Mouse (Mus musculus): ENCODE measurements around the gene Nudt19.
"Not testable (repeated sequence)": the region's sequence is repeated elsewhere in the genome, so short reads cannot be mapped to it uniquely, and the experiment has no call there.

Gene Nudt19

DNA sequence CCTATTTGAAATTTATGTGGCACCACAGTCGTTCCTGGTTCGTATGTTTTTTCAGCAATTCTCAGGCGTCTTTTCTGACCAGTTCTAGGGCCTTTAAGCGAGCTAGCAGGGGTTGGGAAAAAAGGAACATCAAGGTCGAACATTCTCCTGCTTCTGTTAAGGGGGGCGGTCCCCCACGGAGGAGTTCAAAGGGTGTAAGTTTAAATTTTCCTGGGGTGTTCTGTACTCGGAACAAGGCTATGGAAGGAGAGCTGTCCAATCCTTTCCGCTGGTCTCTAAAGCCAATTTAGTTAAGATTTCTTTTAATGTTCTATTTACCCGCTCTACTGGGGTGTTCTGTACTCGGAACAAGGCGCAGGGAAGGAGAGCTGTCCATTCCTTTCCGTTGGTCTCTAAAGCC lies 9.9 kb upstream of the Nudt19 start:
- DNase-seq (ENCODE audit: extremely low read depth, low read depth): not testable (repeated sequence)

DNA sequence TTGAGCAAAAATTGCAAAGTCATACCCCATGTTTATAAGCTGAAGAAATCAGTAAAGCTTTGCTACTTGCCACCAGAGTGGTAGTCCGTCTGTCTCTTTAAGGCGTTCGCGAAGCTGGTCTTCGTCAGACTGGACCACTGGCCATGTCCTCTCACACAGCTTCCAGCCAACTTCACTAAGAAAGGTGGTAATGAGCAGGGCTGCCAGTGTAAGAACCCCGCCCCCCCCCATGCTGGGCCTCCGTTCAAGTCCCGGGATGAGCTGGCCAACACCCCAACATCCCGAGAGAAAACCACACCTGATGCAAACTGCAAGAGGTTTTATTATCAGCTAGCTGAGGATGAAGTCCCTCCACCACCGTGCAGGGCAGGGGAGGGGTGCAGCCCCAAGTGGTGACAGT lies 8.8 kb upstream of the Nudt19 start:
- not testable (repeated sequence) for DNase-seq (ENCODE audit: extremely low read depth, low read depth)

DNA sequence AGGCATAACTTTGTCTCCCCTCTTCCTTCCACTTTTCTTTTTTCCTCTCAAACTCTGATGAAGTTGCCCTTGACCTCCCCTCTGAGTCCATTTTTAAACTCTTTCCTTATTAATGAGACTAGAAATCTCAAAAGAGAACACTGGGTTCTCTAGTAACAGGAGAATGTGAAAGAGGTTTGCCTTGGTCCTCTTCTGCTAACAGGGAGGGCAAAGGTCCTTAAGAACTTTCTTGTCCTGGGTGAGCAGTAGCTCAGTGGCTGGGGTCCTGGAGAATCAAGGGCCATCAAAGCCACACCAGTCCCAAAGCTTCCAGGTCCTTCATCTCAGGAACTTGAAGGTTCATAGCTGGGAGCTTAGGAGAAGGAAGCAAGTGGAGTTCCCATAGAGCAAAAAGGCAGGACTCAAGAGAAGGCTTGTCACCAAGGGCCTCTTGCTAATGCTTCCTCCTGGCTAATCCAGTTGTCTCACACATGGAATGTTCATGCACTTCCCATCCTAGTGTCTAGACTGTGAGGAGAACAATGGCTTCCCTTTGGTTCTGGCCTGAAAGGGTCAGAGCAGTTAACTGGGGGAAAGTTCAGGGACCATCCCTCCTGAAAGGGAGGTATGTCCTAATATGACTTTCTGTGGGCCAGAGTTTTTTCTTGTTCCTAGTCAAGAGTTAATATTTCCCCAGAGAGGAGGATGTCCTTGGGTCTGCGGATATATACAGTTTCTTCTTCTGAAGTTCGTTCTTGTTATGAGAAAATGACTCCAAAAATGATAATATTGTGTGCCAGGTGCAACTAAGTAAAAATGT lies 8.2 kb upstream of the Nudt19 start:
- DNase-seq (ENCODE audit: extremely low read depth, low read depth): no peak

DNA sequence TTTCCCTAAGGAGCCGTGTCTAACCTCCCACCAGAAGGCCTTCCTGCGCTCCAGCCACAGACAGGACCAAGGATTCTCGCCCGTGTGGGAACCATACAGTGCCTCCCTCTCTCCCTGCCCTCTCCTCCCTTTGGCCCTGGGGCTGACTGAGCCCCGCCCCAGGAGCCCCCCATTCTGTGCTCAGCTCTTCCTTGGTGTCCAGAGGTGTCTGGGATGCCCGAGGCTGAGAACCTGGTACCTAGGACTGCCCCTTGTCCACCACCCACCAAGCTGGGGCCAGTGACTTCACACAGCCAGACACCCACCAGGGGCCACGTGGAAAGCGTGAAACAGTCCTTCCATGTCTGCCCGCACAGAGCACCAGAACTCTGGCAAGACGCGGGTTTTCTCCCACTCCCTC lies 7.0 kb upstream of the Nudt19 start:
- DNase-seq (ENCODE audit: extremely low read depth, low read depth): no peak

DNA sequence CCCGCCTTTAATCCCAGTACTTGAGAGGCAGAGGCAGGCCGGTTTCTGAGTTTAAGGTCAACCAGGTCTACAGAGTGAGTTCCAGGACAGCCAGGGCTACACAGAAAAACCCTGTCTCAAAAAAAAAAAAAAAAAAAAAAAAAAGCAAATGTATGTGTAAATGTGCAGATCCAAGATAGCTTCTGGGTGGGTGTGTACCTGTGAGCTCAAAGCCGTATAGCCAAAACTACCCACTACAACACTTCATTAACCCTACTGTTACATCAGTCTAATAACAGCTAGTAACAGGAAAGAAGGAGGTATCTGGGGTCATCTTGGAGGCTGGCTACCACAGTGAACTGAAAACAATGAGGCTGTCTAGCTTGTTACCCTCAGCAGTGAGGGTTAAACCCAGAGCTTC lies 3.7 kb upstream of the Nudt19 start:
- DNase-seq (ENCODE audit: extremely low read depth, low read depth): no peak

DNA sequence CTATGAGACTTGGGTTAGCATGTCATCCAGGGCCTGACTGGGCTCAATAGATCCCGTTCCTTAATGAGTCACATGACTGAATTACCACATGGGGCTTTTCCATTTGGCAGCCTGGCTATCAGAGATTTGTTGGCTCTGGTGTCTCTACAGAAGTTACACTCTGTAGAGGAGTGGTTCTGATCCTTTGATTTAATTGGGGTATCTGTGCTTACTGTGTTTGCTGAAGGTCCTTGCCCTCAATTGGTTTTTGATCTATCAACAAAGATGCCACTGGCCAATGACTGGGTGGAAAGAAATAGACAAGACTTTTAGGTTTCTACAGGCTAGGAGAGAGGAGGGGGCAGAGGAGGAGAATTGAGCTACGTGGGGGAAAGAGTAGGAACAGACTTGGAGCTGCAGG lies 2.6 kb upstream of the Nudt19 start:
- DNase-seq (ENCODE audit: extremely low read depth, low read depth): no peak

DNA sequence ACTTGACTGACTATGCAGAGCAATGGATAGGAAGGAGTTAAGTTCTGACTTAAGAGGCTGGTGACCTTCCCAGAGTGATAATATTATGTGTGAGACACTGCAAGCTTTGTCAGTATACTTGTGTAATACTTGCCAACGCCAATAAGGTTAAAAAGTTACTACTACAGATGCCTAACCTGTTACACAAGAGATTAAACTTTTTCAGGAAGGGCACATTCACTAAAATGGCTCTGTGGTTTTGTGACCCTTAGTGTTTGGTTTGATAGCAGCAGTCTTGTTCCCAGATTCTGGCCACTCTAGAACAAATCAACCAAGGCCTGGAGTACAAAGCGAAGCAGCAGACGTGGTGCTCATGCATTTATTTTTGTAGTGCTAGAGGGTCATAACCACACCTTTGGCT lies 1.5 kb upstream of the Nudt19 start:
- DNase-seq (ENCODE audit: extremely low read depth, low read depth): peak; percentile 87

DNA sequence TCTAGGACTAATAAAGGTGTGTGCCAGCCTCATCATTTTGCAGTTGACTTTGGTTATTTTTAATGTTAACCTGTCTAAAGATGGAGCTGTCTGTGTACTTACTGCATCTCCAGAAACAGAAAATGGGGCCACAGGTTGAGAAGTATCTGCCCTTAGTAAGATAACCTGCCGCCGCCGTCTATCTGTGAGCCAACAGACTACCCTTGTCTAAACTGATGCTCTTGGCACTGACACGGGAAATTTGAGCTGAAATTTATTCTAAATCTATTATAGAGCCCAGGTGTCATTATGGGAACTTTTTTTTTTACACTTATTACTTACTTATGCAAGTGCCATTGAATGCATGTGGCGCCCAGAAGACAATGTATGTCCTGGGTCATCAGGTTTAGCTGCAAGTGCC lies 801 bp upstream of the Nudt19 start:
- no peak for DNase-seq (ENCODE audit: extremely low read depth, low read depth)

DNA sequence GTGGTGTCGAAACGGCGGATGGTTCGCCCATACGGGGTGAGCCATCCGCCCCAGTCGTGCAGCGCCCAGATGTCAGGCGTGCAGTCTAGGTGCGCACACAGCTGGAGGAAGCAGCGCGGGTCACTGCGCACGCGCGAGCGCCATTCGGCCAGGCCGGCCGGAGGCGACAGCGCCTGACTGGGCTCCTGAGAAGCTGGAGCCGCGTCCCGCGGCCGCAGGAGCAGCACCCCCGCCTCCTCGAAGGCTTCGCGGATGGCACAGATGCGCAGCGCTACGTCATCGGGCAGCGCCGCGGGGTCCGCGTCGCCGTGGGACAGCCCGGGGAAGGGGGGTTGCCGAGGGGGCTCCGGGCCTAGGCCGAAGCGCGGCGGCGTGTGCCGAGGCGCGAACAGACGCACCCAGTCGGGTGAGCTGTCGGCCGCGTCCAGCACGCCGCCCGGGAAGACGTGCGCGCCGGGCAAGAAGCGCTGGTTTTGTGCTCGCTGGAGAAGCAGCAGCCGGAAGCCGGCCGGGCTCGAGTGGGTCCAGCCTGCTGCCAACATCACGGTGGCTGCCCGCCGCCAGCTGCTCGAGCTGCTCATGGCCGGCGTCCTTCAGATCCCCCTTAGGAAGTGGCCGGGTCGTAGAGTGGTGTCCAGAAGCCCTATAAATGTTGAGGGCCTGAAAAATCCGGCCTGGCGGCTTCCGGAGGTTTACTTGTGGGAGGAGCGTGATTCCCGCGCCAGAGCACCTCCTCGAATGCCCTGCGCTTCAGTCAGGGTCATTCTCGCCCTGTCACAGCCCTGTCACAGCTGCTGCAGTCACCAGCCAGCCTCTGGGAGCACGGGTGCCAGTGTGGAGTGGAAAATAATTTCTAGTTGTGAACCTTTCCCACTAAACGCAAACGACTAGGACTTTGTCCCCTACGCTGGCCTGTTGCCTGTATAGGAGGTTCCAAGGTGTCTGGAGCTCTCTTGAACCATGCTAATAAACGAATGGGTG lies 590 bp downstream of the Nudt19 start:
- DNase-seq (ENCODE audit: extremely low read depth, low read depth): peak; percentile 64

DNA sequence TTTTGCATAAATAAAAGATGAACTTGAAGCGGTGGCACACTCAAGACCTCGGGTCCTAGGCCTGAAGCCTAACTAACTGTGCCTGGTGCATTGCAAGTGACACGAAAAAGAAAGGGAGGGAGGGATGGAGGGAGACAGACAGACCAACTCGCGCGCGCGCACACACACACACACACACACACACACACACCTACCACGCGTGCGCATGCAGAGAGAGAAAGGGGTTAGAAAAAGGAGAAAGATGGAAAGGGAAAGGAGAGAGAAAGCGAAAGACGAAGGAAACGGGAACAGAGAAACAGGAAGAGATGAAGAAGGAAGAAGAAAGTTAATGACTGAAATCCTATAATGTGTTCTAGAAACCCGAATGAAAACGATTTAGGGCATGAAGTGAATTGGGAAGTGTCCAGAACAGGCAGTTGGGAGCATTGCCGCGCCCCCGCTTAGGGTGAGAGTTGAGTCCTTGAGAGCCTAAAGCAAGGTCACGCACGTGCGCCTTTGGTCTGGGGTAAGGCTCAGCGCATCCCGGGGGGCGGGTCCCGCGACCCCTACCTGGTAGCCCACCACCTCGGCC lies 1.4 kb downstream of the Nudt19 start:
- no peak for DNase-seq (ENCODE audit: extremely low read depth, low read depth)

DNA sequence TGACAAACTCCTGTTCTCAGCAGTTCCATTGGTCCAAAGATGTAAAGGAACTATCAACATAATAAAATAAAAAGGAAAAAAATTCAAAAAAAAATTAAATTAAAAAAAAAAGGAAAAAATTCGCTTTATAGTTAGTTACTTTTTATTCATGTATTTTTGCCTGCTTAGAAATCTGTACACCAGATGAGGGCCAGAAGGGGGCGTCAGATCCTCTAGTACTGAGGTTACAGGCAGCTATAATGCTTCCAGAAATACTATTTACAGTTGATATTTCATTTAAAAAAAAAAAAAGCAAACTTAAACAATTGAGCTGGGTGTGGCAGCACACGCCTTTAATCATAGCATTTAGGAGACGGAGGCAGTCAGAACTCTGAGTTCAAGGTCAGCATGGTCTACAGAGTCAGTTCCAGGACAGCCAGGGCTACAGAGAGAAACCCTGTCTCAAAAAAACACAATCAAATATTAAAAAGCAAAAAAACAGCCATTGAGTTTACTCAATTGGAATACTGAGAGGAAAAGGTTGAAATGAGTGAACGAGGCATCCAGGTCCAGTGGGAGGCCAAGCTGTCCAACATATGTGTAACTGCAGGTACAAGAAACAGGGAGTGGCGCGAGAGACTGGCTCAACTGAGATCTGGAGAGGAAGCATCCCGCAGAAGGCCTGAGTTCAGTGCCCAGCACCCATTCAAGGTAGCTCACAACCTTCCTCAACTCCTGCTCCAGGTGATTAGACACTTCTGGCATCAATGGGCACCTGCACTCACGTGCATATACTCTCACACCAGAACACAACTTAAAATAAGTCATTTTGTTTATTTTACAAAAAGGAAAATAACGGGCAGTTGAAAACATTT lies 2.1 kb downstream of the Nudt19 start:
- peak; percentile 47 for DNase-seq (ENCODE audit: extremely low read depth, low read depth)

DNA sequence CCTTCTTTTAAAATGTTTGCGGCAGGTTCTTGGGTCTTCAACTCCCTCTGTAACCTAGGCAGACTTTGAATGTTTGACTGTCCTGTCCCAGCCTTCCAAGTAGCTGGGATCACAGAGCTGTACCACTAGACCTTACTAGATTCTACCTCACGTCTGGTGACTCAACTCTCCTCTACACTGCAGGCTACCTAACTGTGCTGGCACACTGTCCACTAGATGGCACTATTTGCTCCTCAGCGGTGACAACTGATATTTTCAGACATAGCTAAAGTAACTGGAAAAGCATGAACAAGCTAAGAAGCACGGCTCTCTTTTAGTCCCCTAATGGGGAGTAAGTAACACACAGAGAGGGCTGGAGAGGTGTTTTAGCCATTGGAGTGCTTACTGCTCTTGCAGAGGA lies 10.2 kb downstream of the Nudt19 start:
- DNase-seq (ENCODE audit: extremely low read depth, low read depth): peak; percentile 46

DNA sequence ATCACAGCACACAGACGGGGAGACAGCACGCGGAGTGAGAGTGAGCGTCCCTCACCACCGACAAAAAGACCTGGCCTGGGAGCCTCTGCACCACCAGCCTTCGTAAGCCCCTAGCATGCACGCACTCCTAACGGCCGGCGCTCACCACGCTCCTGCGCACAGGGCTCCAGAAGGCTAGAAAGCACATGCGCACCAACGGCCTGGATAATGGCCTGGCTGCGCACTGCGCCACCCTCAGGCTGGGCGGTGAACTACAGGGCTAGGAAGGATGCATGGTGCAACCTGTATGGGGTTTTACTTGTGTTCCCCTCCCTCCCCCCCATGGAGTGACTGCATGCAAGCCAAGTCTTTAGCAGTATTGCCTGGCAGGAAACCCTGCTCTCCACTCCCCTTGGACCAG lies 18.5 kb downstream of the Nudt19 start, which contains the start of gene Tdrd12:
Gene Tdrd12, minus strand, starts transcription at position 184 of the 400 bp plus-strand sequence.
- no peak for DNase-seq (ENCODE audit: extremely low read depth, low read depth)

DNA sequence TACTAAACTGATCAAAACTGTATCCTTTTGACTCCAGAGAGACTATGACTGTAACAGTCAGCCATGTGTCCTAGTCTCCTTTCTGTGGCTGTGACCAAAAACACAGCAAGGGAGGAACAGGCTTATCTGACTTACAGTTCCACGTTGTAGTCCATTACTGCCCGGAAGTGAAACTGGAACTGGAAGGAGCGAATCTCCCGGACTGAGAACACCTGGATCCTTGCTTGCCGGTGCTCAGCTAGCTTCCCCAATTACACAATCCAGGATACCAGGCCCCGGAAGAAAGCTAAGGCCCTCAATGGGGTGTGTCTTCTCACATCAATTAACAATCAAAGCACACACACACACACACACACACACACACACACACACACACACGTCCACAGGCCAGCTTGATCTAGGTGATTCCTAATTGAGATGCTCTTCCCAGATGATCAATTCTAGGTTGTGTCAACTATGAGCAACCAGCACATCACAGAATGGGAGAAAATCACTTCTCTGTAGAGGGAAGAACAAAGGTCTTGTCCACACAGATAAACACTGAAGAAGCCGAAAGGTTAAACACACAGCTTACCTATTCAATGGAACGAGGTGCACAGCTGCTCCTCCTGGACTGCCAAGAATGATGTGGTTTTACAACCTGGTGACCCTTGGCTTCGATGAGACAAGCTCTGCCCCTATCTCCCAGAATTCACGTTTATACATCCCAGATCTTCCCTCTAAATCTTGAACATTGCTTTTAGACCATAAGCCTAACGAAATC lies 20.2 kb downstream of the Nudt19 start:
- DNase-seq (ENCODE audit: extremely low read depth, low read depth): no peak

DNA sequence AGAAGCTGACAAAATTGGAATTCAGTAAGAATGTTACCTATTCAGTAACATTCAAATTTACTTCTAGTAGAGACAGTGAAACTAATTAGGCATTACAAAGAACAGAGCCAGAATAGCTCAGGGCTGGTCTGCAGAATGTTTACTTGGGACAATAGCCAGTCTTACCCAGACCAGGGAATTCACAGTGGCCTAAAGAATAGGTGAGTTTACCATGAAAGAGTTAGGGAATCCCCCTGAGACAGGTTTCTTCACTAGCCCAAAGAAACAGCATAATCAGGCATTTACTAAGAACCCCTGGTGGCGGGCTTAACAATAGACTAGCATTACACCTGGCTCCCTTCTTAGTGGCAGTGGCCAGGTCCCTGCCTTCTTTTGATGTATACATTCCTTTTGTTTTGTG lies 25.6 kb downstream of the Nudt19 start:
- DNase-seq (ENCODE audit: extremely low read depth, low read depth): not testable (repeated sequence)

DNA sequence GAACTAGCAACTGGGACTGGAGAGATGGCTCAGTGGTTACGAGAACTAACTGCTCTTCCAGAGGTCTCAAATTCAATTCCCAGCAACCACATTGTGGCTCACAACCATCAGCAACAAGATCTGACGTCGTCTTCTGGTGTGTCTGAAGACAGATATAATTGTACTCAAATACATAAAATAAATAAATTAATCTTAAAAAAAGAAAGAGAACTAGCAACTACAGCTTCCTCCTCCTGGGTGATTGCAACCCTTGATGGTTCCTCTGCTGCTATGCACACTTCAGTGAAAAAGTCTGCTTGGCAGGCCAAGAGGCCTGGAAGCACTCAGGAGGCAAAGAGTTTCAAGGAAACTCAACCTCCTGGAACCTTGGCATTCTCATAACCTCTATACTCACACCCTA lies 26.1 kb downstream of the Nudt19 start:
- no peak for DNase-seq (ENCODE audit: extremely low read depth, low read depth)

DNA sequence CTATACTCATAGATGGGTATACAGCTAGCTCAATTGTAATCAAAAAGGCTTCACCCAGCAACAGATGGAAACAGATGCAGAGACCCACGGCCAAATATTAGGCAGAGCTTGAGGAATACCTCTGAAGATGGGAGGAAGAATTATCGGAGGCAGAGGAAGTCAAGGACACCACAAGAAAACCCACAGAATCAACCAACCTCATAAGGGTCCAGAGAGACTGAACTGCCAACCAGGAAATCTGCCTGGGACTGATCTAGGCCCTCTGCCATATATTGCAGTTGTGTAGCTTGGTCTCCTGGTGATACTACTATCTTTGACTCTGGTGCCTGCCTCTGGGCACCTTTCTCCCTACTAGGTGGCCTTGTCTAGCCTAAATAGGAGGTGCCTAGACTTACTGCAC lies 29.3 kb downstream of the Nudt19 start:
- no peak for DNase-seq (ENCODE audit: extremely low read depth, low read depth)

DNA sequence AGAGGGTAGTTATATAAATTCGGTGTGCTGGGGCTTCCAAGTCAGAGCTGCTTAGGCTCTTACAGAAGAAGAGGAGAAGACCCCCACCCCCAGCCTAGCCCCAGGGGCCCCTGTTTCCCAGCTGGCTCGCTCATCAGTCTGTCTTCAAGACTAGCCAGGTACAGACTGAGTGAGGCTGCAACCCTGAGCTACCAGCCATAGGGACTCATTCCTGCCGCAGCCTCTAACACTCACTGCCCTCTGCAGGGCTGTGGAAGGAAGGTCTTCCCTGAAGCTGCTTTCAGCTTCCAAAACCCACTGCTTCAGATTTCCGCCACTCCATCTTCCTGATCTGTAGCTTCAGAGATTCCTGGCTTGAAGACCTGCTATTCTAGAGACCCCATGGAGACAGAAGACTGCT lies 54.1 kb downstream of the Nudt19 start:
- no peak for DNase-seq (ENCODE audit: extremely low read depth, low read depth)

DNA sequence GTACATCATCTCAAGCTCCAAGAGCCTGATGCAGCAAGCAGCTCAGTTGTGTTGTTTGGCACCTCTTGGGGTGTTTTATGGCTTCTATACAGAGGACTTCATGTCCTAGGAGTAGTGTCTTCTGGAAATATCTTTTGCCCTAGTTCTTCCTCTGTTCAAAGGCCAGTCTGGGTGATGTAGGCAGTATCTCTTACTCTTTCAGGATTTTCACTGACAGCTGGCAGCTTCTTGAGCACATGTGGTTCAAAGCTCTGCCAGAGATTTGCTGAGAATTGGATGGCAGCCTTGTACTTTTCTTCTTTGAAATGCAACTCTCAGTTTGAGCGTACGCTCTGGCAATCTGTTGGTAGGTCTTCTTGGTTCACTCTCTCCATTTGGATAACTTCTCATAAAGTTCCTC lies 58.6 kb downstream of the Nudt19 start:
- DNase-seq (ENCODE audit: extremely low read depth, low read depth): no peak
